Mouse (Mus musculus): ENCODE measurements around the gene Rilpl1.
A peak's percentile ranks its signal among the peaks of the same experiment; 100 is the strongest.

Gene Rilpl1

DNA sequence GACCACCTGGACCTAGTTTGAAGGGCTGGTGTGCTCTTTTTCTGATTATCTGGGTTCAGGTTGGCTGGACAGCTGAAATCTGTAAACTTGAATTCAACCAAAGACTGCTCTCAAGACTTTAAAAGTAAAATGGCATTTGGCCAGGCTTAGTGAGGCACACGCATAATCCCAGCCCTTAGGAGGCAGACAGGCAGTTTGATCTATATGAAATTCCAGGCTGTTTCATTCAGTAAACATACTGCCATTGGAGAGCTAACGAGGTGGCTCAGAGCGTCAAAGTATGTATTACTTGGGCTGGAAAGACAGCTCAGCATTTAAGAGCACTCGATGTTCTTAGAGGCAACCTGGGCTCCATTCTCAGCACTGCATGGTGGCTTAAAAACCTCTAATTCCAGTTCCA is 39.5 kb downstream of the Rilpl1 start:
- no peak for DNase-seq

GRCm38 (mm10) chr5:124488885-124489284 is 42.3 kb downstream of the Rilpl1 start:
- no peak for DNase-seq

- no peak for DNase-seq
Observed at GRCm38 (mm10) chr5:124485654-124486053, 45.5 kb downstream of the Rilpl1 start.

DNA sequence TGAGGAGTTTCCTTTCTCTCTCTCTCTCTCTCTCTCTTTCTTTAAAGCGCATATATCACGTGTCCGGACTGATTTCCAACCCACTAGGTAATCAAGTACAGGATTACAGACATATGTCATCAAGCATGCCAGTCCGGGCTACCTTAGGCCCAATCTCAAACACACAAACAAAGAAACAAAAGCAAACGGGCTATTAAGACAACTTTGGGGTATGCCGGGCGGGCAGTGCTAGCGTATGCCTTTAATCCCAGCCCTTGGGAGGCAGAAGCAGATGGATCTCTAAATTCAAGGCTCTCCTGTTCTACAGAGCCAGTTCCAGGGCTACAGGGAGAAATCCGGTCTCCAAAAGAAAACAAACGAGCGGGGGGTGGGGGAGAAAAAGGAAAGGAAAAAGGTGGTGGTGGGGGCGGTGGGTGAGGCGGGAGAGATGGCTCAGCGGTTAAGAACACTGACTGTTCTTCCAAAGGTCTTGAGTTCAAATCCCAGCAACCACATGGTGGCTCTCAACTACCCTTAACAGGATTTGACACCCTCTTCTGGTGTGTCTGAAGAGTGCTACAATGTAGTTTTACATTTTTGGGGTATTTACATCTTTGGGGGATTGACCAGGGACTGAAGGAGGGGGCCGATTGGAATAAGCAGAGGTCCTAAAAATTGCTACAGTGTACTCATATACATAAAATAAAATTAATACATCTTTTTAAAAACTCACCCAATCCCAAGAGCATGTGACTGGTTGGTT is 47.4 kb downstream of the Rilpl1 start:
- peak in 1 of 2 experiments; percentile 35 for DNase-seq

GRCm38 (mm10) chr5:124482966-124483654 is 48.1 kb downstream of the Rilpl1 start, which contains the start of gene Snrnp35:
TSS of gene Snrnp35 (plus strand) at chr5:124483134.
- DNase-seq, result peak; percentile 93 to 95

DNA sequence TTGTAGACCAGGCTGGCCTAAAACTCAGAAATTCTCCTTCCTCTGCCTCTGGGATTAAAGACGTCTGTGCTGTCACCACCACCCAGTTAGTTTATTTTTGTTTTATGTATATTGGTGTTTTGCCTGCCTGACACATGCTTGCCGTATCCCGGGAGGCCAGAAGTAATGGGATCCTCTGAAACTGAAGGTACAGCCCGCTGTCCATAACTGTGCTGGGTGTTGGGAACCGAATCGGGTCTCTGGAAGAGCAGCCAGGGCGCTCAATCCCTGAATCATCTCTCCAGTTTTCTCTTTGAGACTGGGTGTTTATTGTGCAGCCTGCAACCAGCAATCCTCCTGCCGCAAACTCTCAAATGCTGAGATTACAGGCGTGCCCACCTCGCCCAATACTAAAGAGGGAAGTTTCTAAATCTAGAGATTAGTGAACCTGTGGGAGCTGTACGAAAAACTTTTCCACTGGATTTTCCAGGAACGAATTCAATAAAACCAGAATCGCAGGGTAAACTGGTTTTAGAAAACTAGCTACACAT is 48.7 kb downstream of the Rilpl1 start:
- DNase-seq, result peak; percentile 43 to 59

DNA sequence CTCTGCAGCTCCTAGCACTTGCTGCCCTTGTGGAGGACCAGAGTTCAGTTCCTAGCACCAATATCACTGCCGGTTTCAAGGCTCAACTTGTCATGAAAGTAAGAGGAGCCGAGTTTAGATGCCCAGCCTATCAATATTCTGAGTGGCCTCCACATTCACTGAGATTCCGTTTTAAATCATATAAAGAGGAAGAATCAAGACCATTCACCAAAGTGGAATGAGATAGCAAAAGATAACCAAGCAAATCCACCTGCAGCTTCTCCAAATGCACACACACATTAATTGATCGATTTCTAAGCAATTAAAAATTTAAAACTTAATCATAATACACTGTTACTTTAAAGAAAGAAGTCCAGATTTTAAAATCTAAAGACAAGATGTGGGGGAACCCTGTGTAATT is 49.5 kb downstream of the Rilpl1 start:
- no peak for DNase-seq

GRCm38 (mm10) chr5:124480119-124480518 is 51.1 kb downstream of the Rilpl1 start:
- no peak for DNase-seq

DNA sequence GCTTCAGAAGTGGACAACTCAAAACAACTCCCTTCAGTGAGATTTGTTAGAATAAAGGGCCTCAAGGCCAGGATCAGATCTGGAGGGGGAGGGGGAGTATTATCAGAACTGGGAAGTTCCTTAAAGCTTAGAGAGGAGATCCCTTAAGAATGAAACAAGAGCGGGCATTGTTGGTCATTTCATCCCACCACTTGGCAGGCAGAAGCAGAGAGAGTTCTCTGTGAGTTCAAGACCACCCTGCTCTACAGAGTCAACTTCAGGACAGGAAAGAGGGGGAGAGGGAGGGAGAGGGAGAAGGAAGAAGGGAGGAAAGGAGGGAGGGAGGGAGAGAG is 52.4 kb downstream of the Rilpl1 start:
- no peak for DNase-seq

DNA sequence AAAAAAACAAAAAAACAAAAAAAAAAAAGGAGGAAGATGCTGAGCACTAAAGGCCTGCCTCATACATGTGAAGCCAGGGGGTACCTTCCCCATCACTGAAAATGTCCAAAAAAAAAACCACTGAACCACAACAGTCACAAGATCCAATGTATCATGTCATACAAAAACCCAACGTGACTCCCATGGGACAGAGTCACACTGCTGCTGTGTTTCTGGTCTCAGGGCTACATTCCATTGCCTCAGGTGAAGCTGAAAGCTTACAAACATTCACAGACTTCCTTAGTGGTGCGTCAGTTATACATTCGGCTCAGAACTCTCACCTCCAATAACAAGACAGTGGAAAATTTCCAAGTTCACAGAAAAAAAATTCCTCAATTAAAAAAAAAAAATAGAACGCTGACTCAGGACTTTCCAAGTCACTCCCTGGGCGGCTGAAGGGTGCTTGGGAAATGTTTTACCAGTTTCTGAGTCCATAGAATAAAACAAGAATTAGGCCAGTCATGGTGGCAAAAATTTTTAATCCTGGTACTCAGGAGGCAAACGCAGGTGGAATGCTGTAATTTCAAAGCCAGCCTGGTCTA is 60.5 kb downstream of the Rilpl1 start:
- no peak for DNase-seq

DNA sequence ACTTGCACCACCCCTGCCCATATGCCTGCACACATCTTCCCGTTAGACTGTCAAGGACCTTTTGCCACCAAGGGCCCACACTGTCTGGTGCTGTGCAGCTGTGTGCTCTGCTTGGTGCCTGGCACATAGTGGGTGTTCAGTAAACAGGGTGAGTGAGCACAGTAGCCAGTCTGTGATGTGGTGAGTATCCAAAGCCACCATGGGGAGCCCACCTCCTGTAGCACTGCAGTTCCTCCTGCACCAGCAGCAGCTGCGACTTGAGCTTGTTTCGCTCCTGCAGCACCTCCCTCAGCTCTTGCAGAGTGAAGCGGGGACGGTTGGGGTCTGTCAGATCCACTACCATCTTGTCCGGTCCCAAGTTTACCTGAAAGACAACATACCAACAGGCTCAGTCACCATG is 61.7 kb downstream of the Rilpl1 start:
- DNase-seq, result no peak

- DNase-seq, result no peak
Observed at GRCm38 (mm10) chr5:124468365-124468764, 62.8 kb downstream of the Rilpl1 start.

DNA sequence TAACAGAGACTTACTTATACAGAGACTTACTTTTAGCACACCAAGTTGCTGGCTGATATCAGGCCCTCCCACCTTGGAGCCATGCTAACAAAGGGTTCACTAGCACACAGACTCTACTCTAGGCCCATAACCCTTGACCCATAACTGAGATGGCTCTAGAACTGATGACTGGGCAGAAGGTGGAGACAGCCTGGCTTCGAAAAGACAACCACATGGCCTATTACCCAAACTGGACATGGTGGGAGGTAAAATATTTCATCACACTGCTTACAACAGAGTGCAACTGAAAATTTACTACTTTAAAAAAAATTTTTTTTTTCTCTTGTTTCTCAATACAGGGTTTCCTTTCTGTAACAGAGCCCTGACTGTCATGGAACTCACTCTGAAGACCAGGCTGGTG is 63.4 kb downstream of the Rilpl1 start:
- DNase-seq, result no peak

DNA sequence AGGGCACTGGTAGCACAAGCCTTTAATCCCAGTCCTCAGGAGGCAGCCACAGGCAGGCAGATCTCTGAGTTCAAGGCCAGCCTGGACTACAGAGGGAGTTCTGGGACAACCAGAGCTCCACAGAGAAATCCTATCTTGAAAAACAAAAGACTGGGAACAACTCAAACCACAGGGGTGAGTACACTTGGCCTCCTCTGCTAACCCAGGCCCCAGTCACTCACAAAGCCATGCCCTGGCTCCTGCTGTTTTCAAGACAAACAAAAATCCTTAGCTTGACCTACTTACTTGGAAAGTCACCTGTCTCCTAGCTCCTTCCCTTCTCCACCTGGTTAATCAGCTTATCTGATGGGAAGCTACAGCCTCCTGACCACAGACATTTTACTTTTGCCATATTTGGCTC is 66.3 kb downstream of the Rilpl1 start:
- no peak for DNase-seq

DNA sequence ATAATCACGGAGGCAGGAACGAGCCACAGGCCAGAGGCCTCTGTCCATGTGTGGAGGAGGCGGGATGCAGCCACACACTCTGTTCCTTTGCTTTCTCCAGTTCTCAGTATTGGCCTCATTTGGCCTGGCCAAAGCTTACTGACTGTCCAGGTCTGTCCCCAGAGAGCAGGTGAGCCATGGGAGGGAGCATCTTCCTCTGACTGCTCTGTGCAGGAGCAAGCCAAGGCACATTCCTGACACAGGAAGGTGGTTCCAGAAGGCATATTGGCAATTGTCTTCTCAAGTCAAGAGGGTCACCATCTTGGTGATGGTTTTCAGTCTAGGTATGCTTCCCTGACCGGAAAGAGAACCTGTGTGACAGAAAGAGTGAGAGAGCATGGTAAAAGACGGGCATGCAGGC is 67.7 kb downstream of the Rilpl1 start:
- no peak for DNase-seq

DNA sequence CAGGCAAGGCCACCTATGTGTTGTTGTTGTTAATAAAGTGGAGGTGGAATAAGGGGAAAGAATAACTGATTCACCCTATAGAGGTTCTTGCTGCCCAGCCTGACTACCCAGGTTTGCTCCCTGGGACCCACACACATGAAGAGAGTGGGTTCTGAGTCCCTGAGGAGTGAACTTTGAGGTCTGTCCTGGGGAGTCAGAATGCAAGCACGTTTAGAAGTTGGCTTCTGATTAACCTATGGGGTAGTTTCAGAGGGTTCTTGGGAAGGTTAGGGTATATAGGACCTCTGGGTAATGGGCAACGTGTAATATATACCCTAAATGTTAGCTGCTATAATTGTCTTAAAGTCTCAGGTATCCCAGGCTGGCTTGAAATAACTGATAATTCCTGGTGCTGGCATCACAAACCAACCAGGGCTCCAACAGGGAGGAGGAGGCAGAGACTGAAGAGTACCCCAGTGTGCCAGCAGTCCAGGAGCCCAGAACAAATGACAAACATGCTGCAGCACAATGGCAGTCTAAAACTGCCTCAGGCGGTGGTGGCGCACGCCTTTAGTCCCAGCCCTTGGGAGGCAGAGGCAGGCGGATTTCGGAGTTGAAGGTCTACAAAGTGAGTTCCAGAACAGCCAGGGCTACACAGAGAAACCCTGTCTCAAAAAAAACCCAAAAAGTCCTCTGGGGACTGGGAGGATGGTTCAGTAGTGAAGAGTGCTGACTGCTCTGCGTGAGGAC is 68.7 kb downstream of the Rilpl1 start:
- no peak for DNase-seq

DNA sequence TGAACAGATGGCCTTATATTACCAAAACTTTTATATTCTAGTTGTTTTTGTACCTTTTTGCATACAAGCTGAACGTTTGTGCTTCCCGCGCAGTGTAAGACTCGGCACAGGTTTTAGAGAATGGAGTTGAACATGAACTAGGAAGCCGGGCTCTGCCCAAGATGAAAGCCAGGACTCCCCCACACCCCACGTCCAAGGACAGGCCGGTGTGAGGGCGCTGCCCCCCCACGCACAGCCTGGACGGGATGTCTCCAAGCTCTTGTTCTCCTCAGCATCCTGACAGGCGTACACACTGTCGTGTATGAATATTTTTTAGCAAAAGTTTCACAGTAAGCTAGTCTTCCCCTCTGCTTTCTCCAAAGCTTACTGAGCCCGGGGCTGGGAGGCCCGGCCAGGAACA is 70.3 kb downstream of the Rilpl1 start:
- DNase-seq, result peak in 1 of 2 experiments; percentile 49

GRCm38 (mm10) chr5:124456762-124457161 is 74.4 kb downstream of the Rilpl1 start:
- no peak for DNase-seq

DNA sequence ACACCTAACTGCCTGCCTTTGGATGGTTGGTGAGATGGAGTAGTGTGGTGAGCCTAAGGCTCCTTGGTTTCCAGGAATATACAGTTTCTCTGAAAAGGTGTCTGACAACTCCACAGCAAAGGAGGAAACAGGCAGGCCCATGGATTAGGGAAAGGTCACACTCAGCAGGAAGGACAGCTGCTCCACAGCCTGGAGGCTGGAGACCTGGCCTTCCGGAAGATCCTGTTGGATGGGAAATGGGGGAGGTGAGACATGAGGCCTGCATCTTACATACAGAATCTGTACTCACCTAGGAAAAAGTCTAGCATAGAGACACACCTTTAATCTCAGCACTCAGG is 77.1 kb downstream of the Rilpl1 start:
- DNase-seq, result no peak

DNA sequence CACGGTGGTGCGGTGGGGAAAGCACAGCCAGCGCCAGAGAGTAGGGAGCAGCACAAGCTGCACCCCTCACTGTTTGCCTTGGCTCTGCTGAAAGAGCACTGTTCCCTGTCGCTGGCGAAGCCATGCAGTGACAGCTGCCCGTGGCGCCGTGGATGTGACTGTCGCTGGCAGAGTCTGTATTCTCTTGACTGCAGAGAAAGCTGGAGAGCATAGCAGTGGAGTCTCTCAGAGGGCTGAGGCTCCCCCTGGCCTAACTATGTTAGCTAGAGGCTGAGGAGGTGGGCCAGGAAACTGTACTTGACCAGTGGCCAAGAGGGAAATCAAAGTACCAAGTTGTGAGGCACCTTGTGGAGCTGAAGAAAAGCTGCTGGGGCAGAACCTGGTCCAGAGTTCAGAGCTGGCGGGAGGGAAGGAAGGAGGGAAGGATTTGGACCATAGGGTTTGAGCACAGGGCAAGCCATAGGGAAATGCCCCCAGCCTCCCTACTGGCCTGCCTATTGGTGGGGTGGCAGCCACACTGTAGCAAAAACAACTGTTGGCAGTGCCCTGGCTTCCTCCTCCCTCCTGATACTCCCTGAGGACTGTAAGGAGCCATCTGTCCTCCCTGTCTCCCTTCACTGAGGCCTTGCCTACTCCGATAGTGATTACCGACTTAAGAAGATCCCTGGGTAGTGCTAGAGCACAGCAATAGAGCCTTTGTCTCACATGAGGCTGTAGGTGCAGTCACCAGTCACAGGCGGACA is 77.7 kb downstream of the Rilpl1 start:
- peak; percentile 24 to 45 for DNase-seq

GRCm38 (mm10) chr5:124452494-124453228 is 78.5 kb downstream of the Rilpl1 start:
- peak; percentile 23 to 49 for DNase-seq

Measured in kidney, postnatal 4 days (tissue).